Mouse (Mus musculus) forebrain, postnatal 0 days (tissue): ENCODE measurements around the gene Gstt2. TPM values are rescaled to one million over a fixed set of nuclear protein-coding genes. Genes with fewer than 3 reads are reported as not detected.

ENCODE experiments used
- ATAC-seq: fragments of 200-750 bp; cut with Nextera tagmentation; 2 replicates; pipeline ENCODE4 v1.8.0; 2017; ENCODE audit warnings: mild to moderate bottlenecking, moderate library complexity
- DNase-seq: peaks from one replicate; pipeline ENCODE4 v3.0.0-alpha.2; 2015
- H3K27ac ChIP-seq: fragments of 300-500 bp; sonication (generic); 2 replicates; pipeline ENCODE4 v1.5.1; 2014; ENCODE audit warnings: low read depth, mild to moderate bottlenecking, antibody characterized with exemption, low read length, moderate library complexity, mixed read lengths
- H3K27me3 ChIP-seq: fragments of 300-500 bp; sonication (generic); 2 replicates; pipeline ENCODE4 v1.6.1; 2014; ENCODE audit warnings: mild to moderate bottlenecking, low read length, mixed read lengths; ENCODE audit not compliant: insufficient read depth
- H3K36me3 ChIP-seq: fragments of 300-500 bp; sonication (generic); 2 replicates; pipeline ENCODE4 v1.6.1; 2014; ENCODE audit warnings: mild to moderate bottlenecking, moderate library complexity; ENCODE audit not compliant: insufficient read depth
- H3K4me1 ChIP-seq: fragments of 300-500 bp; sonication (generic); 2 replicates; pipeline ENCODE4 v1.6.1; 2014; ENCODE audit warnings: antibody characterized with exemption; ENCODE audit not compliant: insufficient read depth
- H3K4me2 ChIP-seq: fragments of 300-500 bp; sonication (generic); 2 replicates; pipeline ENCODE4 v1.6.1; 2014; ENCODE audit warnings: low read depth, mild to moderate bottlenecking, moderate library complexity
- H3K4me3 ChIP-seq: fragments of 300-500 bp; sonication (generic); 2 replicates; pipeline ENCODE4 v1.5.1; 2014; ENCODE audit warnings: low read depth, low read length, mixed read lengths
- H3K9ac ChIP-seq: fragments of 300-500 bp; sonication (generic); 2 replicates; pipeline ENCODE4 v1.6.1; 2014; ENCODE audit warnings: mild to moderate bottlenecking
- H3K9me3 ChIP-seq: fragments of 300-500 bp; sonication (generic); 2 replicates; pipeline ENCODE4 v1.6.1; 2016; ENCODE audit warnings: low read length
- CTCF ChIP-seq: sonication (generic); IDR thresholded peaks from 2 replicates; pipeline ENCODE4 v1.5.1; 2016; ENCODE audit warnings: antibody characterized with exemption, control low read depth, low read depth
- WGBS: fragments of 180-500 bp; shearing (Covaris S2); extraction: QIAGEN DNeasy Blood & Tissue Kit; methylation state at CpG from one replicate; pipeline ENCODE4 v1.1.7; 2014; 5-methylcytosine and 5-hydroxymethylcytosine counted together
- polyA plus RNA-seq: library from polyadenylated mRNA; unstranded; fragments of >200 nt; fragmentation: Nextera tagmentation; extraction: Ambion mirVana; gene quantifications from 2 replicates; pipeline ENCODE4 v1.2.1, GENCODE M21; 2015
- total RNA-seq: library from RNA; depleted of rRNA; stranded (reverse); fragments of >200 nt; gene quantifications from 2 replicates; pipeline ENCODE4 v1.2.3, GENCODE M21; 2014; rRNA removed

The Gstt2 gene
- total and polyA plus RNA-seq, 2 experiments from 2014 or later, result 5.1 to 7.4 TPM

DNA sequence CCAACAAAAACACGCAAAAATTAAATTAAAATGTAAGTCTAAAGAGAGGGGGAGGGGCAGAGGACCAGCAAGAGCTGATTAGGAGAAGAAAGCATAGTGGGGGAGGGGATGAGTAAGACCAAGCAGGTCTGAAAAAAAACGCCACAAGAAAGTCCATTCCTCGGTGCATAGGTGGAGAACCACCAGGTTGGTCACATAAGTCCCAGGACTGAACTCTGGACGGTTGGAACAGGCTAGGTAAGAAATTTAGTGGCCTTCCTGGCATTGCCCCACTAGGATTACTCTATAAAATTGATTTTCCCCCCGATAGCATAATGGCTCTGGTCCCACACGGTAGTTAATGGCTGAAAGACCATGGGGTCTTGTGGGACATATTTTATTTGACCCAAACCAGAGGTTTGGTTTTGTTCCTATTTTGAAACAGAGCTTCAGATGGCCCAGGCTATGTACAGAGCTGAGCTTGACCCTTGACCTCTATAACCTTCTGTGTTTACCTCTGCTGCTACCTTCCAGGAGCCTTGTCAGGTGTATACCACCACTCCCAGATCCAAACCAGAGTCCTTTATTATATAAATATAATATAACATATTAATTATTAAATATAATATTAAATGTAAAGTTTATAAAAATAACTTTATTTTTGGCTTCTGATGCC, 48.0 kb downstream of the Gstt2 start:
- no peak for TF ChIP-seq CTCF
- Histone ChIP-seq H3K36me3 (no peaks in the 10 kb centered on the region), H3K9me3 (no peaks in the 10 kb centered on the region), H3K27me3 (no peaks in the 10 kb centered on the region), H3K27ac (no peak overlapping the region), H3K4me3 (no peak overlapping the region), H3K4me2 (no peak overlapping the region), H3K4me1 (no peaks in the 10 kb centered on the region), H3K9ac (no peak overlapping the region)
- 76% methylated on average over 6 of the region's 6 CpGs for WGBS
- ATAC-seq (no peak), DNase-seq (no peak)

DNA sequence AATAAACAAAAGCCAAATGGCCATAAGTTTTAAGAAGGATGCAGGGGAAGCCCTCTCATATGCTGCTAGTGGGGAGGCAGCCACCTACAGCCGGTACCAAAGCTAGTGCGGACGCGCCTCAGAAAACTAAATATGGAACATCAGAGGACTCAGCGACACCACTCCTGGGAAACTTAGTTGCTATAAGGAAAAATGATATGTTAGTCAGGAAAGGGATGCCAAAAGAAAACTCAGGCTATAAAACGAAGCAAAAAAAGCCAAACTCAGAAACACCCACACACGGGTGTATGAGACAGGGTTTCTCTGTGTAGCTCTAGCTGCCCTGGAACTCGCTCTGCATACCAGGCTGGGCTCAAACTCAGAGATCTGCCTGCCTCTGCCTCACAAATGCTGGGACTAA, 48.9 kb downstream of the Gstt2 start:
- H3K27ac ChIP-seq, result no peak overlapping the region
- no peak for ATAC-seq
- no peak overlapping the region for H3K4me2 ChIP-seq
- H3K4me1 ChIP-seq, result no peaks in the 10 kb centered on the region
- no peaks in the 10 kb centered on the region for H3K9me3 ChIP-seq
- no peak overlapping the region for H3K9ac ChIP-seq
- no peaks in the 10 kb centered on the region for H3K36me3 ChIP-seq
- no peak for TF ChIP-seq CTCF
- H3K4me3 ChIP-seq, result no peak overlapping the region
- DNase-seq, result no peak
- 91% methylated on average over 8 of the region's 8 CpGs for WGBS
- H3K27me3 ChIP-seq, result no peaks in the 10 kb centered on the region

DNA sequence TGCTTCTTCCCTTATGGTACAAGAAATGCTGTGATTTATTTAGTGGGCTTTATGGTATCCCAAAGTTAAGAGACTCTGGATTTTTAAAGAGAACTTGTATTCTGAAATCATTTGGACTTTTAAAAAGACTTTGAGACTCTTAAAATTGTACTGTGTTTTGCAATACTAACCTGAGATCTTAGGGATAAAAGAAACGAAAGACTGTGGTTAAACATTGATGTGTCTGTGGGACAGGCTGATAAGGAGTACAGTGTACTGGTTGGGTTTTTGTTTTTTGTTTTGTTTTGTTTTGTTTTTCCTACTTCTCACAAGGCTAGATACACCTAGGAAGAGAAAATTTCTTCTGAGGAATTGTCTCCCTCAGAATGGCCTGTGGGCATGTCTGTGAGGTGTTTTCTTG, 51.8 kb downstream of the Gstt2 start:
- Histone ChIP-seq H3K9ac (no peak overlapping the region), H3K9me3 (no peaks in the 10 kb centered on the region), H3K4me2 (no peak overlapping the region), H3K27me3 (peaks cover 9% of the 10 kb centered on the region), H3K36me3 (no peaks in the 10 kb centered on the region), H3K4me3 (no peak overlapping the region), H3K4me1 (0 out of 2 replicates have a peak, but pooled peaks cover 8% of the 10 kb centered on the region), H3K27ac (no peak overlapping the region)
- no peak for DNase-seq
- TF ChIP-seq CTCF, result no peak
- WGBS, result 75% methylated on average over 1 of the region's 1 CpGs
- ATAC-seq, result no peak

Other genes starting within 250 kb of the Gstt2 start
- gene Ggt5, start 248.1 kb downstream of the Gstt2 start, total RNA-seq, result 3.2 and 4.3 TPM in 2 replicates
- gene Ggt5, start 248.1 kb downstream of the Gstt2 start, polyA plus RNA-seq, result 1.5 and 2.6 TPM in 2 replicates
- 2.2 and 2.6 TPM in 2 replicates for gene Susd2, start 193.4 kb downstream of the Gstt2 start, total RNA-seq
- gene Susd2, start 193.4 kb downstream of the Gstt2 start, polyA plus RNA-seq, result 2.2 TPM in 2 replicates
- gene Cabin1, start 73.1 kb downstream of the Gstt2 start, total RNA-seq, result 67.0 and 85.5 TPM in 2 replicates
- 19.8 and 28.0 TPM in 2 replicates for gene Cabin1, start 73.1 kb downstream of the Gstt2 start, polyA plus RNA-seq
- 33.3 and 39.7 TPM in 2 replicates for gene Ddt, start 64.0 kb downstream of the Gstt2 start, total RNA-seq
- gene Ddt, start 64.0 kb downstream of the Gstt2 start, polyA plus RNA-seq, result 78.2 and 79.4 TPM in 2 replicates
- not detected in 2 replicates for gene Gm20441, start 56.5 kb downstream of the Gstt2 start, total RNA-seq
- gene Gm20441, start 56.5 kb downstream of the Gstt2 start, polyA plus RNA-seq, result not detected in 2 replicates
- 1.7 and 2.3 TPM in 2 replicates for gene Gstt3, start 56.0 kb downstream of the Gstt2 start, total RNA-seq
- gene Gstt3, start 56.0 kb downstream of the Gstt2 start, polyA plus RNA-seq, result 1.8 and 2.2 TPM in 2 replicates
- 19.2 and 22.8 TPM in 2 replicates for gene Gstt1, start 38.8 kb downstream of the Gstt2 start, total RNA-seq
- gene Gstt1, start 38.8 kb downstream of the Gstt2 start, polyA plus RNA-seq, result 18.6 and 21.3 TPM in 2 replicates
- not detected in 2 replicates for gene Gstt4, start 14.9 kb downstream of the Gstt2 start, total RNA-seq
- not detected in 2 replicates for gene Gstt4, start 14.9 kb downstream of the Gstt2 start, polyA plus RNA-seq
- gene Mif, start 22.8 kb upstream of the Gstt2 start, total RNA-seq, result 598 and 704 TPM in 2 replicates
- 2,127 and 2,602 TPM in 2 replicates for gene Mif, start 22.8 kb upstream of the Gstt2 start, polyA plus RNA-seq
- gene Derl3, start 56.0 kb upstream of the Gstt2 start, total RNA-seq, result 2.1 and 4.7 TPM in 2 replicates
- 1.4 and 1.7 TPM in 2 replicates for gene Derl3, start 56.0 kb upstream of the Gstt2 start, polyA plus RNA-seq
- gene Smarcb1, start 84.2 kb upstream of the Gstt2 start, total RNA-seq, result 155 and 173 TPM in 2 replicates
- 239 and 246 TPM in 2 replicates for gene Smarcb1, start 84.2 kb upstream of the Gstt2 start, polyA plus RNA-seq
- gene Chchd10, start 95.7 kb upstream of the Gstt2 start, total RNA-seq, result 69.9 and 93.0 TPM in 2 replicates
- gene Chchd10, start 95.7 kb upstream of the Gstt2 start, polyA plus RNA-seq, result 97.1 and 121 TPM in 2 replicates
- gene Mmp11, start 99.1 kb upstream of the Gstt2 start, total RNA-seq, result 11.7 and 13.5 TPM in 2 replicates
- 14.3 and 16.5 TPM in 2 replicates for gene Mmp11, start 99.1 kb upstream of the Gstt2 start, polyA plus RNA-seq
- gene Gm867, start 103.2 kb upstream of the Gstt2 start, total RNA-seq, result 0.95 and 2.8 TPM in 2 replicates
- gene Gm867, start 103.2 kb upstream of the Gstt2 start, polyA plus RNA-seq, result 0.97 and 1.0 TPM in 2 replicates
- not detected in 2 replicates for gene Vpreb3, start 105.6 kb upstream of the Gstt2 start, total RNA-seq
- 0.45 and 1.4 TPM in 2 replicates for gene Vpreb3, start 105.6 kb upstream of the Gstt2 start, polyA plus RNA-seq
- not detected in 2 replicates for gene Gm5134, start 117.1 kb upstream of the Gstt2 start, total RNA-seq
- not detected in 2 replicates for gene Gm5134, start 117.1 kb upstream of the Gstt2 start, polyA plus RNA-seq
- 5.8 and 7.9 TPM in 2 replicates for gene Zfp280b, start 195.2 kb upstream of the Gstt2 start, total RNA-seq
- gene Zfp280b, start 195.2 kb upstream of the Gstt2 start, polyA plus RNA-seq, result 7.7 and 9.0 TPM in 2 replicates